Mouse (Mus musculus) Patski (cell line): ENCODE measurements around the gene Hist1h4f. TPM values are rescaled to one million over a fixed set of nuclear protein-coding genes. Genes with fewer than 3 reads are reported as not detected.

Experiments used
- ATAC-seq: fragments of 100-300 bp; one replicate; pipeline ENCODE4 v1.8.0; 2021
- CTCF ChIA-PET: fragments of 350-600 bp; sonication (Branson Sonifier 250); formaldehyde crosslinking; loops from one replicate; lab custom pipeline; 2022; ENCODE audit warnings: inconsistent platforms; lab: Charles Lee
- POLR2A ChIA-PET: fragments of 350-600 bp; sonication (Branson Sonifier 250); formaldehyde crosslinking; loops from one replicate; lab custom pipeline; 2022; ENCODE audit warnings: antibody characterized with exemption, inconsistent platforms; lab: Charles Lee
- DNase-seq: peaks from one replicate; pipeline ENCODE4 v3.0.0-alpha.2; 2011; ENCODE audit warnings: low read depth, low spot score
- H3K27me3 ChIP-seq: fragments of 371-371 bp; one replicate; pipeline ENCODE4 v1.5.1; 2021
- CTCF ChIP-seq: fragments of 100-300 bp; IDR thresholded peaks from one replicate; pipeline ENCODE4 v1.5.1; 2021
- in situ Hi-C: fragments of 300-500 bp; cut with MboI; formaldehyde crosslinking; loops from 3 replicates; pipeline ENCODE4 v1.11.1; 2018; ENCODE audit warnings: low pct_unique_long_range_greater_than_20kb, mixed read lengths
- polyA plus RNA-seq: library from polyadenylated mRNA; unstranded; gene quantifications from one replicate; pipeline ENCODE4 v1.2.3, GENCODE M21; 2021

Hist1h4f gene
- polyA plus RNA-seq, 1 experiment from 2014 or later, result not detected

DNA sequence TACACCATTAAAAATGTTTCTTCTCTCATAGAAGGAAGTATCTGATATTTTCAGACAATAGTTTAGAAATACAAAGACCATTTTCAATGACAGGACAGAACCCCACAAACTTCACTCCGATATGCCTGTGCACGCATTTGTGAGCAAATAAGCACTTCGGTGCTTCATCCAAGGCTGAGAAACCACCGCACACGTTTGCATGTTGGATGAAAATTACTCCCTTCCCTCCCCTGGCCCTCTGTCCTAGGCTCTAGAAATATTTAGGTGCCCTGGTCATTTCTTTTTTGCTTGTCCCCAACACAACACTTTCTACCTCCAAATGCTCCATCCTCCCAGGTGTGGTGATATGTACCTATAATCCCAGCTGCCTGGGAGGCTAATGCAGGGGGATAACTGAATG is 49.9 kb downstream of the Hist1h4f start:
- no peaks in the 10 kb centered on the region for H3K27me3 ChIP-seq
- in situ Hi-C loops, result no loop called here
- ChIA-PET CTCF (interaction anchor here (1.0 kb wide), 1 partner anchor 23 kb away, joined by 4 read pairs; no protein-coding TSS in a partner anchor), POLR2A (no interaction called here)
- ATAC-seq (no peak), DNase-seq (no peak)
- TF ChIP-seq CTCF, result no peak

Other genes with a start within 250 kb of the Hist1h4f start
- gene Zfp322a, start 182.4 kb downstream of the Hist1h4f start, polyA plus RNA-seq, result 19.9 TPM
- 8.3 TPM for gene Abt1, start 127.8 kb downstream of the Hist1h4f start, polyA plus RNA-seq
- gene Btn1a1, start 85.7 kb downstream of the Hist1h4f start, polyA plus RNA-seq, result 0.06 TPM
- gene Btn2a2, start 62.8 kb downstream of the Hist1h4f start, polyA plus RNA-seq, result 0.23 TPM
- 7.0 TPM for gene Hist1h4h, start 20.6 kb downstream of the Hist1h4f start, polyA plus RNA-seq
- gene Hist1h2af, start 17.7 kb downstream of the Hist1h4f start, polyA plus RNA-seq, result 1.3 TPM
- 1.7 TPM for gene Hist1h3g, start 16.2 kb downstream of the Hist1h4f start, polyA plus RNA-seq
- gene Hist1h2bh, start 8.3 kb downstream of the Hist1h4f start, polyA plus RNA-seq, result 2.1 TPM
- 0.49 TPM for gene Hist1h3f, start 7.6 kb downstream of the Hist1h4f start, polyA plus RNA-seq
- 2.1 TPM for gene Hist1h1d, start 1.6 kb upstream of the Hist1h4f start, polyA plus RNA-seq
- gene Hist1h3e, start 10.7 kb upstream of the Hist1h4f start, polyA plus RNA-seq, result 0.56 TPM
- 0.72 TPM for gene Hist1h2ae, start 19.6 kb upstream of the Hist1h4f start, polyA plus RNA-seq
- 12.9 TPM for gene Hist1h2bg, start 19.7 kb upstream of the Hist1h4f start, polyA plus RNA-seq
- gene Hist1h2bf, start 22.5 kb upstream of the Hist1h4f start, polyA plus RNA-seq, result 2.0 TPM
- 1.0 TPM for gene Hist1h2ad, start 22.7 kb upstream of the Hist1h4f start, polyA plus RNA-seq
- gene Hist1h3d, start 24.1 kb upstream of the Hist1h4f start, polyA plus RNA-seq, result 1.4 TPM
- gene Hist1h4d, start 29.9 kb upstream of the Hist1h4f start, polyA plus RNA-seq, result 0.36 TPM
- gene Hist1h2be, start 69.5 kb upstream of the Hist1h4f start, polyA plus RNA-seq, result 2.9 TPM
- 1.6 TPM for gene Hist1h1e, start 70.9 kb upstream of the Hist1h4f start, polyA plus RNA-seq
- gene Hist1h2ac, start 132.3 kb upstream of the Hist1h4f start, polyA plus RNA-seq, result 0.92 TPM
- gene Hist1h2bc, start 132.6 kb upstream of the Hist1h4f start, polyA plus RNA-seq, result 60.2 TPM
- 4.6 TPM for gene Hist1h1t, start 144.2 kb upstream of the Hist1h4f start, polyA plus RNA-seq
- 0.36 TPM for gene Hist1h4c, start 146.8 kb upstream of the Hist1h4f start, polyA plus RNA-seq
- 5.8 TPM for gene Hfe, start 159.2 kb upstream of the Hist1h4f start, polyA plus RNA-seq
- gene Hist1h1c, start 187.2 kb upstream of the Hist1h4f start, polyA plus RNA-seq, result 245 TPM
- gene Hist1h3c, start 194.0 kb upstream of the Hist1h4f start, polyA plus RNA-seq, result 0.73 TPM
- 0.41 TPM for gene Hist1h2bb, start 195.1 kb upstream of the Hist1h4f start, polyA plus RNA-seq
- 0.40 TPM for gene Hist1h2ab, start 199.5 kb upstream of the Hist1h4f start, polyA plus RNA-seq
- gene Hist1h3b, start 200.6 kb upstream of the Hist1h4f start, polyA plus RNA-seq, result 0.65 TPM
- gene Hist1h4b, start 205.4 kb upstream of the Hist1h4f start, polyA plus RNA-seq, result 2.0 TPM
- gene Hist1h4a, start 209.6 kb upstream of the Hist1h4f start, polyA plus RNA-seq, result 0.13 TPM
- 0.18 TPM for gene Hist1h3a, start 210.7 kb upstream of the Hist1h4f start, polyA plus RNA-seq
- 1.2 TPM for gene Hist1h1a, start 212.0 kb upstream of the Hist1h4f start, polyA plus RNA-seq
- gene Trim38, start 218.3 kb upstream of the Hist1h4f start, polyA plus RNA-seq, result not detected